Mouse (Mus musculus) heart, embryonic 16.5 days (tissue): Measurements from ENCODE around the gene Idh3g. TPM values are rescaled to one million over a fixed set of nuclear protein-coding genes. Genes with fewer than 3 reads are reported as not detected.

Source experiments
- ATAC-seq: fragments of 200-750 bp; cut with Nextera tagmentation; replicated peaks from 2 replicates; pipeline ENCODE4 v1.8.0; 2017; ENCODE audit warnings: moderate number of reproducible peaks; ENCODE audit not compliant: insufficient read depth, low FRiP score; ENCODE audit errors: extremely low read depth
- H3K27ac ChIP-seq: fragments of 300-500 bp; sonication (generic); 2 replicates; pipeline ENCODE4 v1.5.1; 2014; ENCODE audit warnings: mild to moderate bottlenecking, low read length, control low read depth, moderate library complexity
- H3K27me3 ChIP-seq: fragments of 300-500 bp; sonication (generic); 2 replicates; pipeline ENCODE4 v1.6.1; 2014; ENCODE audit warnings: low read length, mixed read lengths; ENCODE audit not compliant: control insufficient read depth, insufficient read depth
- H3K36me3 ChIP-seq: fragments of 300-500 bp; sonication (generic); 2 replicates; pipeline ENCODE4 v1.6.1; 2014; ENCODE audit not compliant: control insufficient read depth, insufficient read depth
- H3K4me1 ChIP-seq: fragments of 300-500 bp; sonication (generic); 2 replicates; pipeline ENCODE4 v1.6.1; 2014; ENCODE audit warnings: low read length, mixed read lengths; ENCODE audit not compliant: control insufficient read depth, insufficient read depth
- H3K4me2 ChIP-seq: fragments of 300-500 bp; sonication (generic); 2 replicates; pipeline ENCODE4 v1.6.1; 2014; ENCODE audit warnings: low read depth, mild to moderate bottlenecking, control low read depth, low read length
- H3K4me3 ChIP-seq: fragments of 300-500 bp; sonication (generic); 2 replicates; pipeline ENCODE4 v1.5.1; 2014; ENCODE audit warnings: mild to moderate bottlenecking, control low read depth, low read length
- H3K9ac ChIP-seq: fragments of 300-500 bp; sonication (generic); 2 replicates; pipeline ENCODE4 v1.6.1; 2014; ENCODE audit warnings: low read length, control low read depth
- H3K9me3 ChIP-seq: fragments of 300-500 bp; sonication (generic); replicated peaks from 2 replicates; pipeline ENCODE4 v1.6.1; 2016; ENCODE audit warnings: low read length; ENCODE audit not compliant: control insufficient read depth
- WGBS: fragments of 180-500 bp; shearing (Covaris S2); extraction: QIAGEN DNeasy Blood & Tissue Kit; methylation state at CpG from one replicate; pipeline ENCODE4 v1.1.7; 2014; 5-methylcytosine and 5-hydroxymethylcytosine counted together
- polyA plus RNA-seq: library from polyadenylated mRNA; unstranded; fragments of >200 nt; fragmentation: Nextera tagmentation; extraction: Ambion mirVana; gene quantifications from 2 replicates; pipeline ENCODE4 v1.2.1, GENCODE M21; 2015

Gene Idh3g
- 523 and 569 TPM in 2 replicates for polyA plus RNA-seq

GRCm38 (mm10) chrX:73786364-73787224, at the start of gene Idh3g, which contains the start of gene Ssr4:
Gene Idh3g, minus strand, starts transcription at chrX:73786897.
Gene Ssr4, plus strand, starts transcription at chrX:73787028.
- H3K27me3 ChIP-seq, result no peaks in the 10 kb centered on the region; the same call in 1 of the 2 replicates
- peak; percentile 93 for ATAC-seq
- 14% methylated on average over 51 of the region's 52 CpGs for WGBS

GRCm38 (mm10) chrX:73835731-73836130, 49.0 kb upstream of the Idh3g start:
- Histone ChIP-seq H3K4me1 (no peaks in the 10 kb centered on the region), H3K27ac (no peak overlapping the region), H3K27me3 (no peaks in the 10 kb centered on the region), H3K9me3 (no peaks in the 10 kb centered on the region), H3K4me2 (no peak overlapping the region), H3K9ac (no peak overlapping the region), H3K36me3 (no peaks in the 10 kb centered on the region), H3K4me3 (no peak overlapping the region)
- 94% methylated on average over 1 of the region's 1 CpGs for WGBS
- ATAC-seq, result no peak

More at GRCm38 (mm10) chrX:73786364-73787224, at the start of gene Idh3g, which contains the start of gene Ssr4:
- peak within 1 kb of the TSS; percentile 78 for H3K4me2 ChIP-seq
- no peaks in the 10 kb centered on the region; the same call in 1 of the 2 replicates for H3K36me3 ChIP-seq
- H3K4me1 ChIP-seq, result peaks cover 13% of the 10 kb centered on the region
- peak within 1 kb of the TSS; percentile 74 for H3K4me3 ChIP-seq
- peak within 1 kb of the TSS; percentile 79 for H3K9ac ChIP-seq
- no peaks in the 10 kb centered on the region for H3K9me3 ChIP-seq
- peak within 1 kb of the TSS; percentile 95 for H3K27ac ChIP-seq

GRCm38 (mm10) chrX:73824185-73825151, 37.8 kb upstream of the Idh3g start, which contains the start of gene Pdzd4:
Gene Pdzd4, minus strand, starts transcription at chrX:73824969.
- H3K9me3 ChIP-seq, result no peaks in the 10 kb centered on the region
- H3K36me3 ChIP-seq, result no peaks in the 10 kb centered on the region
- peak within 1 kb of the TSS; percentile 64 for H3K4me3 ChIP-seq
- peak within 1 kb of the TSS; percentile 88 for H3K4me2 ChIP-seq
- ATAC-seq, result peak; percentile 72
- 6% methylated on average over 57 of the region's 84 CpGs for WGBS
- no peak within 1 kb of the TSS for H3K27ac ChIP-seq
- peaks cover 13% of the 10 kb centered on the region for H3K27me3 ChIP-seq
- H3K9ac ChIP-seq, result peak within 1 kb of the TSS; percentile 73
- no peaks in the 10 kb centered on the region; the same call in 1 of the 2 replicates for H3K4me1 ChIP-seq

GRCm38 (mm10) chrX:73823747-73824146, 37.0 kb upstream of the Idh3g start:
- peaks cover 13% of the 10 kb centered on the region for H3K27me3 ChIP-seq
- no peaks in the 10 kb centered on the region; the same call in 1 of the 2 replicates for H3K4me1 ChIP-seq
- H3K36me3 ChIP-seq, result no peaks in the 10 kb centered on the region
- WGBS, result 19% methylated on average over 17 of the region's 17 CpGs
- no peak overlapping the region; the same call in 1 of the 2 replicates for H3K9ac ChIP-seq
- H3K4me2 ChIP-seq, result peak overlapping the region; percentile 88; the same call in 1 of the 2 replicates
- no peak for ATAC-seq
- no peaks in the 10 kb centered on the region for H3K9me3 ChIP-seq
- peak overlapping the region; percentile 64 for H3K4me3 ChIP-seq
- H3K27ac ChIP-seq, result no peak overlapping the region

- H3K36me3 ChIP-seq, result no peaks in the 10 kb centered on the region
- H3K4me2 ChIP-seq, result no peak overlapping the region
- no peak overlapping the region for H3K9ac ChIP-seq
- H3K9me3 ChIP-seq, result no peaks in the 10 kb centered on the region
- H3K4me3 ChIP-seq, result no peak overlapping the region
- H3K4me1 ChIP-seq, result 0 out of 2 replicates have a peak, but pooled peaks cover 2% of the 10 kb centered on the region
- no peak; the same call in 1 of the 2 replicates for ATAC-seq
- H3K27me3 ChIP-seq, result no peaks in the 10 kb centered on the region; the same call in 1 of the 2 replicates
- no peak overlapping the region for H3K27ac ChIP-seq
- 48% methylated on average over 3 of the region's 3 CpGs for WGBS
Observed at GRCm38 (mm10) chrX:73816596-73817314, 30.1 kb upstream of the Idh3g start.

GRCm38 (mm10) chrX:73815072-73815471, 28.4 kb upstream of the Idh3g start:
- ATAC-seq, result no peak
- peak overlapping the region; percentile 56 for H3K4me2 ChIP-seq
- no peaks in the 10 kb centered on the region for H3K9me3 ChIP-seq
- no peak overlapping the region; the same call in 1 of the 2 replicates for H3K9ac ChIP-seq
- no peak overlapping the region for H3K27ac ChIP-seq
- no peaks in the 10 kb centered on the region for H3K36me3 ChIP-seq
- H3K4me3 ChIP-seq, result peak overlapping the region; percentile 27
- H3K27me3 ChIP-seq, result no peaks in the 10 kb centered on the region; the same call in 1 of the 2 replicates
- WGBS, result 7% methylated on average over 14 of the region's 14 CpGs
- H3K4me1 ChIP-seq, result 0 out of 2 replicates have a peak, but pooled peaks cover 2% of the 10 kb centered on the region

- no peaks in the 10 kb centered on the region for H3K27me3 ChIP-seq
- 65% methylated on average over 1 of the region's 1 CpGs for WGBS
- H3K4me3 ChIP-seq, result no peak overlapping the region
- H3K4me1 ChIP-seq, result no peaks in the 10 kb centered on the region
- no peak for ATAC-seq
- no peaks in the 10 kb centered on the region for H3K36me3 ChIP-seq
- H3K9ac ChIP-seq, result no peak overlapping the region
- no peaks in the 10 kb centered on the region for H3K9me3 ChIP-seq
- no peak overlapping the region for H3K27ac ChIP-seq
- H3K4me2 ChIP-seq, result no peak overlapping the region
Observed at GRCm38 (mm10) chrX:73805814-73806213, 19.1 kb upstream of the Idh3g start.

GRCm38 (mm10) chrX:73798502-73798901, 11.8 kb upstream of the Idh3g start:
- WGBS, result 37% methylated on average over 8 of the region's 9 CpGs
- Histone ChIP-seq H3K36me3 (no peaks in the 10 kb centered on the region), H3K9ac (no peak overlapping the region), H3K9me3 (no peaks in the 10 kb centered on the region), H3K27me3 (no peaks in the 10 kb centered on the region; the same call in 1 of the 2 replicates), H3K4me3 (no peak overlapping the region), H3K4me1 (no peaks in the 10 kb centered on the region), H3K27ac (no peak overlapping the region), H3K4me2 (no peak overlapping the region)
- ATAC-seq, result peak; percentile 76
